Mouse (Mus musculus) CH12.LX (cell line): Measurements from ENCODE around the gene Sh2d6.

Source experiments
- E2F4 ChIP-seq: IDR thresholded peaks from 2 replicates; pipeline ENCODE4 v1.6.1; 2011; ENCODE audit warnings: low read depth, low read length, improper control_type of control experiment; ENCODE audit not compliant: insufficient replicate concordance
- USF1 ChIP-seq: IDR thresholded peaks from 2 replicates; pipeline ENCODE4 v1.6.1; 2014; ENCODE audit warnings: low read depth, mild to moderate bottlenecking, inconsistent platforms, low read length, improper control_type of control experiment

- no peak for TF ChIP-seq USF1
- TF ChIP-seq E2F4 = no peak
These were observed 8.5 kb downstream of the Sh2d6 start for GRCm38 (mm10) chr6:72513071-72513440.
